Mouse (Mus musculus) midbrain, embryonic 13.5 days (tissue): ENCODE data around the gene Krtap11-1. TPM values are rescaled to one million over a fixed set of nuclear protein-coding genes. Genes with fewer than 3 reads are reported as not detected.

ENCODE experiments used
- ATAC-seq: fragments of 200-750 bp; cut with Nextera tagmentation; 2 replicates; pipeline ENCODE4 v1.8.0; 2017; ENCODE audit warnings: mild to moderate bottlenecking, moderate TSS enrichment, moderate library complexity
- H3K27ac ChIP-seq: fragments of 300-500 bp; sonication (generic); 2 replicates; pipeline ENCODE4 v1.5.1; 2015; ENCODE audit warnings: inconsistent platforms, mild to moderate bottlenecking, moderate library complexity
- H3K27me3 ChIP-seq: fragments of 300-500 bp; sonication (generic); 2 replicates; pipeline ENCODE4 v1.6.1; 2015; ENCODE audit warnings: mild to moderate bottlenecking, inconsistent platforms
- H3K36me3 ChIP-seq: fragments of 300-500 bp; sonication (generic); 2 replicates; pipeline ENCODE4 v1.6.1; 2015; ENCODE audit warnings: mild to moderate bottlenecking, inconsistent platforms
- H3K4me1 ChIP-seq: fragments of 300-500 bp; sonication (generic); replicated peaks from 2 replicates; pipeline ENCODE4 v1.6.1; 2015; ENCODE audit warnings: inconsistent platforms
- H3K4me2 ChIP-seq: fragments of 300-500 bp; sonication (generic); replicated peaks from 2 replicates; pipeline ENCODE4 v1.6.1; 2015; ENCODE audit warnings: moderate library complexity, mild to moderate bottlenecking, inconsistent platforms
- H3K4me3 ChIP-seq: fragments of 300-500 bp; sonication (generic); replicated peaks from 2 replicates; pipeline ENCODE4 v1.5.1; 2015; ENCODE audit warnings: mild to moderate bottlenecking, inconsistent platforms
- H3K9ac ChIP-seq: fragments of 300-500 bp; sonication (generic); replicated peaks from 2 replicates; pipeline ENCODE4 v1.6.1; 2015; ENCODE audit warnings: mild to moderate bottlenecking, inconsistent platforms
- H3K9me3 ChIP-seq: fragments of 300-500 bp; sonication (generic); 2 replicates; pipeline ENCODE4 v1.6.1; 2016; ENCODE audit warnings: mild to moderate bottlenecking, inconsistent platforms
- WGBS: fragments of 180-500 bp; shearing (Covaris S2); methylation state at CpG from one replicate; pipeline ENCODE4 v1.1.7; 2015; 5-methylcytosine and 5-hydroxymethylcytosine counted together
- polyA plus RNA-seq: library from polyadenylated mRNA; unstranded; fragments of >200 nt; fragmentation: Nextera tagmentation; extraction: Ambion mirVana; gene quantifications from 2 replicates; pipeline ENCODE4 v1.2.1, GENCODE M21; 2015

Gene Krtap11-1
- polyA plus RNA-seq, result not detected in 2 replicates

DNA sequence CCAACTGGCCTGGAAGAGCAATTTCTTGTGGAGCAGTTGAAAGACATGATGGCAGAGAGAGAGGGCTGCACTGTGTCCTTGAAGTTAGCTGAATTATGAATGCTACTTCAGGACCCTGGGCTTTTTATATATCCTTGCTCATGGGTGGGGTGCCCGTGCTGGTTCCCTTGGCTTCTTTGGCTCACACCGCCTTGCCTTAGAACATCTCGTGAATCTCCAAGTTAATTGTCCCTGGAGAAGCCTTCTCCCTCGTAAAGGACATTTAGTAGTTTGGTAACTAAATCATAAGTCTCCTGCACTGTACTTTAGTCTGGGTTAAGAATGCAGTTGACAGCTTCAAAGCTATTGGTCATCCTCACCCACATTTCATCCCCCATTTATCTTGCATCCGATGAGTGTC lies at the start of gene Krtap11-1:
Gene Krtap11-1, minus strand, starts transcription at position 101 of the 400 bp plus-strand sequence.
- H3K9me3 ChIP-seq, result no peaks in the 10 kb centered on the region
- no peak within 1 kb of the TSS for H3K4me2 ChIP-seq
- no peaks in the 10 kb centered on the region for H3K4me1 ChIP-seq
- H3K4me3 ChIP-seq, result no peak within 1 kb of the TSS
- no peak within 1 kb of the TSS for H3K9ac ChIP-seq
- no peak within 1 kb of the TSS for H3K27ac ChIP-seq
- no peaks in the 10 kb centered on the region for H3K36me3 ChIP-seq
- ATAC-seq, result no peak
- H3K27me3 ChIP-seq, result no peaks in the 10 kb centered on the region
- WGBS, result 98% methylated on average over 5 of the region's 5 CpGs

DNA sequence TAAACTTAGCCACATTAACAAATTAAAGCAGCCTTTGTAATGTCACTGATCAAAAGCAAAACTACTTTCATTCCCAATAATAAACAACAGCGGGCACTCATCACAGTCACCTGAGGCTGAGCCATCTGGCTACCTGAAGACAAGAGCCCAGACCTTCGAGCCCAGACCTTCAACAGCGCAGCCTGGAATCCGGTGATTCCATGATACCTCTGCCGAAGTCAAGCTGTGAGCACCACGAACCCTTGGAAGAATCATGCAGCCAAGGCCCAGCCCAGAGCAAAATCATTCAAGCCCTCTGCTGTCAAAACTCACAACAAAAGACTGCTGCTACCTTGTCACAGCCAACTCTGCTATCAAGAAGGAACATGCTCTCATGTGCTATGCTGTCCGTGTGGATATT lies 47.2 kb upstream of the Krtap11-1 start:
- WGBS, result 90% methylated on average over 7 of the region's 7 CpGs
- Histone ChIP-seq H3K27ac (no peak overlapping the region), H3K36me3 (no peaks in the 10 kb centered on the region), H3K4me1 (no peaks in the 10 kb centered on the region), H3K4me2 (no peak overlapping the region), H3K4me3 (no peak overlapping the region), H3K9me3 (no peaks in the 10 kb centered on the region), H3K9ac (no peak overlapping the region), H3K27me3 (no peaks in the 10 kb centered on the region)
- ATAC-seq, result no peak

DNA sequence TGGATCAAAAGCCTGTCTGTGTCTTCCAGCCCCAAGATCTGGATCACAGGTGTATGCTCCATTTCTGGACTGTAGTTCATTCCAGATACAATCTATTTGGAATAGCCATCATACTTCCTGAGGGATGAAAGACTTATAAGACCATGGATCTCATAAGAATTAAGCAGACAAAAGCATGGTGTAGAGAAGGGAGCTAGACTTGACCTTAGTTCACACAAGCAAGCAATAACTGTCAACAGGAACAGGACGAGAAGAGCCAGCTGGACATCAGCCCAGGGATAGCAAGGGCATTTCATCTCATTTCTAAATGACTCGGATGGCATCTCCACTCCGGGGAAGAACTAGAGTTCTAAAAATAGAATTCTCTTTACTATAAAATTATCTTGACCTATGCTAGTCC lies 46.3 kb upstream of the Krtap11-1 start:
- no peak for ATAC-seq
- H3K27me3 ChIP-seq, result no peaks in the 10 kb centered on the region

DNA sequence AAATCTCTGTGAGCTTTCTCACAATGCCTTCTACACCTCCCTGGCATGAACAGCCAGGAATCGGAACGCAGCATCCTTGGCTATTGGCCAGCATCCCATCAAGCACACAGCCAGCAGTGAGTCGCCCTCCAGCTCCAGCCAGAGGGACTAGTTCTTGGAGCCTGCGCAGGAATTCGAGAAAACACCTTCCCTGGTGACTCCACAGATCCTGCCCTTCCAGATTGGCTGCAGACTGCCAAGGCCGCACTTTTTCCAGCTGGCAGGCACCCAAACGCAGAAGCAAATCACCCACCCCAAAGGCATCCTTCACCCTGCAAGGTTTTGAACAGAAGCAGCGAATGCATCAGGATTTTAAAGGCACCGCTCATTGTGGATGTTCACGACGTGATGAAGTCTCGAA lies 42.7 kb upstream of the Krtap11-1 start:
- no peak for ATAC-seq
- Histone ChIP-seq H3K4me2 (no peak overlapping the region), H3K27ac (no peak overlapping the region), H3K9me3 (no peaks in the 10 kb centered on the region), H3K4me3 (no peak overlapping the region), H3K4me1 (no peaks in the 10 kb centered on the region), H3K27me3 (no peaks in the 10 kb centered on the region), H3K9ac (no peak overlapping the region), H3K36me3 (no peaks in the 10 kb centered on the region)
- 88% methylated on average over 12 of the region's 12 CpGs for WGBS

More for the DNA sequence above, 46.3 kb upstream of the Krtap11-1 start:
- H3K4me3 ChIP-seq, result no peak overlapping the region
- no peak overlapping the region for H3K4me2 ChIP-seq
- no peak overlapping the region for H3K27ac ChIP-seq
- H3K9me3 ChIP-seq, result no peaks in the 10 kb centered on the region
- 82% methylated on average over 3 of the region's 3 CpGs for WGBS
- no peaks in the 10 kb centered on the region for H3K4me1 ChIP-seq
- H3K9ac ChIP-seq, result no peak overlapping the region
- no peaks in the 10 kb centered on the region for H3K36me3 ChIP-seq

DNA sequence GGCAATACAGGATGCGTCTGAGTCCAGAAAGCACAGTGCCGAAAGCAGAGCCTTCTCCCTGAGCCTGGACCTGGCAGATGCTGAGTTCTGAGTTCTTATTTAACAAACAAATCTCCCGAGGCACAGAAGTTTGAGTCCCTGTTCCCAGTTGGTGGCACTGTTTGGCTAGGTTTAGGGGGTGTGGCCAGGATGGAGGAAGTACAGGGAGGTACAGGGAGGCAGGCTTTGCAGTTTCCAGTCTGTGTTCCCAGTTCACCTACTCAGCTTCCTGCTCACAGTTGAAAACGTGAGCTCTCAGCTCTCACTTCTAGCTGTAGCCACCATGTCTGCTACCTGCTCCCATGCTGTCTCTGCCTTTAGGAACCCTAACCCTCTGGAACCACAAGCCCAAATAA lies 37.8 kb upstream of the Krtap11-1 start:
- H3K4me2 ChIP-seq, result no peak overlapping the region
- H3K27ac ChIP-seq, result no peak overlapping the region
- no peak overlapping the region for H3K9ac ChIP-seq
- H3K36me3 ChIP-seq, result no peaks in the 10 kb centered on the region
- no peak for ATAC-seq
- H3K9me3 ChIP-seq, result no peaks in the 10 kb centered on the region
- no peaks in the 10 kb centered on the region for H3K4me1 ChIP-seq
- no peak overlapping the region for H3K4me3 ChIP-seq
- H3K27me3 ChIP-seq, result no peaks in the 10 kb centered on the region
- 77% methylated on average over 4 of the region's 4 CpGs for WGBS

DNA sequence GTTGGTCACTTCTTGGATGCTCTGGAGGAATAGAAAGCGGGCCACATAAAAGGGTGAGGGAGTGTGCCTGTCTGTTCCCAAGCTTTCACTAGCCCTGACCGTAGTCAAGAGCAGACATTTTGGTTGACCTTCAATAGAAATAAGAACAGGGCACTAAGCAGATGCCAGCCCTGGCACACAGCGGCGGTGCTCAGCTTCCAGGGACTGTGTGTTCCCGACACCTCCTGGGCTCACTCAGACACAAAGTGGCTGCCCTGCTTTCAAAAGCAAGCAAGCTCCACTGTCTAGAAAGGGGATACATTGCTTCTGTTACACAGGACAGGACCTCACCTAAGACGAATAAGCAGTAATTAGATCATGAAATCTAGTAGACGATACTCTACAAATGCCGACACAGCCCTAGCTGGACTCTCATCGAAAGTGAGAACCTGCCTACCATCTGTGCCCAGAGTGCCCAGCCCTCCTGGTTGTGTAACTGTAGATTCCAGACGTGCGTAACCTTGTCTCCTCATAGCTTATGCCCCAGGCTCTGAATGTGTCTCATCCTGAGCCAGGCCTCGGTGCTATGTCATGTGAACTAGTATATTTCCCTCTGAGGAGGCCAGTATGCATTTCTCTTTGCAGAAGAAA lies 37.3 kb upstream of the Krtap11-1 start:
- H3K4me1 ChIP-seq, result no peaks in the 10 kb centered on the region
- no peaks in the 10 kb centered on the region for H3K36me3 ChIP-seq
- ATAC-seq, result no peak
- H3K27ac ChIP-seq, result no peak overlapping the region
- H3K9ac ChIP-seq, result no peak overlapping the region
- H3K4me2 ChIP-seq, result no peak overlapping the region
- no peaks in the 10 kb centered on the region for H3K9me3 ChIP-seq
- H3K27me3 ChIP-seq, result no peaks in the 10 kb centered on the region
- WGBS, result 95% methylated on average over 12 of the region's 12 CpGs
- no peak overlapping the region for H3K4me3 ChIP-seq

DNA sequence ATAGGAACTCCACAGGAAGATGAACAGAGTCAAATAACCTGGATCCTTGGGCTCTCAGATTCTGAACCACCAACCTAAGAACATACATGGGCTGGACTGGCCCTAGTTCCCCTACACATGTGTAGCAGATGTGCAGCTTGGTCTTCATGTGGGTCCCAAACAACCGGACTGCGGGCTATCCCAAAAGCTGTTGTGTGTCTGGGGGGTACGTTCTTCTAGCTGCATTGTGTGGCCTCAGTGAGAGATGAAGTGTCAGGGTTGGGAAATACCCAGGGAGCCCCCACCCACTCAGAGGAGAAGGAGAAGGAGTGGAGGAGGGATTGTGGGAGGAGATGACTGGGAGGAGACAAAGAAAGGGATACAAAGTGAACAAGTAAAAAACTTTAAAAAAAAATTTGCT lies 36.0 kb upstream of the Krtap11-1 start:
- H3K4me3 ChIP-seq, result no peak overlapping the region
- WGBS, result 92% methylated on average over 3 of the region's 3 CpGs
- no peak overlapping the region for H3K4me2 ChIP-seq
- H3K27me3 ChIP-seq, result no peaks in the 10 kb centered on the region
- no peak overlapping the region for H3K27ac ChIP-seq
- ATAC-seq, result no peak
- H3K9me3 ChIP-seq, result no peaks in the 10 kb centered on the region
- no peaks in the 10 kb centered on the region for H3K36me3 ChIP-seq
- H3K9ac ChIP-seq, result no peak overlapping the region
- no peaks in the 10 kb centered on the region for H3K4me1 ChIP-seq

DNA sequence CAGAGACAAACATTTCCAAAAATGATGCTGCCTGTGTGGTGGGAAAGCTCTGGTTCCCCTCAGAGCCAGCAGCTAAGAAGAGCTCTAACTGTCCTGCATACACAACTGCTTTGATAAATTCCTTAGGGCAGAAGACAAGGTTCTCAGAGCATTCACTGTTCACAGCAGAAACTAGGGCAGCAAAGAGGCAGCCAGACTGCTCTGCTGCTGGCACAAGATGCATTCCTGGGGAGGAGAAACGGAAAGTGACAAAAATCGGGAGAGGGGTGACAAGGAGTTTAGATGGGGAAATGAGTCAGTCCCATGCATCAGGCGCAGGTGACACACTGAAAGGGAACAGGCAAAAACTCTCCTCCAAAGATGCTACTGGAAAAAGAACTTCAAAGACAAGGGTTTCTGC lies 16.2 kb upstream of the Krtap11-1 start:
- no peak overlapping the region for H3K9ac ChIP-seq
- H3K27me3 ChIP-seq, result no peaks in the 10 kb centered on the region
- H3K36me3 ChIP-seq, result no peaks in the 10 kb centered on the region
- peaks cover 5% of the 10 kb centered on the region; the same call in 1 of the 2 replicates for H3K4me1 ChIP-seq
- 0 out of 2 replicates have a peak, but pooled peaks cover 3% of the 10 kb centered on the region for H3K9me3 ChIP-seq
- 78% methylated on average over 3 of the region's 3 CpGs for WGBS
- no peak overlapping the region for H3K4me2 ChIP-seq
- H3K4me3 ChIP-seq, result no peak overlapping the region
- ATAC-seq, result no peak
- no peak overlapping the region for H3K27ac ChIP-seq

DNA sequence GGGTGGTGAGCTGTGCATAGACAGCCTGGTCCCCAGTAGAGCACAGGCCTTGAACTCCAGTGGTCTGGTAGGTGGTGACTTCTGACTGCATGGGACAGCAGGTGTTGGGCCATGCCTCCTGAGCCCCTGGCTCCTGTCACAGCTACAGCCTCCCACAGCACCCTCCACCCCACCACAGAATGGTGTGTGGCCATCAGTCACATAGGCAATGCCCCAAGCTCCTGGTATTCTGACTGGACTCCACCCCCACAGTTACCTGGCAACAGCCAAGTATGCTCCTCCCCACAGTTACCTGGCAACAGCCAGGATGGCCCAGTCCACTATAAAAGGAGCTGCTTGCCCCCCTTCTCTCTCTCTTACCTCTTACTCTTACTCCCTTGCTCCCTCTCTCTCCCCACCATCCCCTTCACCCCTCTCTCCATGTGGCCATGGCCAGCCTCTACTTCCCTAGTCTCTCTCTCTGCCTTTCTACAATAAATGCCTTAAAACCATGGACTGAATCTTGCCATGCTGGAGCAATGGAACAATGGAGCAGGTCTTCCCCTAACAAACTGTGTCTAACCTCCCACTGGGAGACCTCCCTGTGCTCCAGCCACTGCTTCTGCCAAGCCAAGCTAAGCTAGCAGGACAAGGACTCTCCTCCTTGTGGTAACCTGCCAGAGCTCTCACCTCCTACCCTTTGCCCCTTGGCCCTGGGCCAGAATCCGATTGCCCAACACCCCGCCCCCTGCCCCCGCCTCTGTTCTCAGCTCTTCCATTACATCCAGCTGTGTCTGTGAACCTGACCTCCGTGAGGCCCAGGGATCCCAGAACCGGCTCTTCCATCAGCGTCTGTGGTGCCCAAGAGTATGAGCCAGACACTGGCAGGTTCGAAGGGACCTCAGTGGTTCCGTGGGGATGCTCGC lies 14.9 kb upstream of the Krtap11-1 start:
- Histone ChIP-seq H3K4me2 (no peak overlapping the region), H3K27me3 (no peaks in the 10 kb centered on the region), H3K9ac (no peak overlapping the region), H3K36me3 (no peaks in the 10 kb centered on the region), H3K4me3 (no peak overlapping the region), H3K27ac (no peak overlapping the region), H3K4me1 (peaks cover 5% of the 10 kb centered on the region; the same call in 1 of the 2 replicates), H3K9me3 (no peaks in the 10 kb centered on the region)
- peak; percentile 50 for ATAC-seq
- 70% methylated on average over 9 of the region's 9 CpGs for WGBS

DNA sequence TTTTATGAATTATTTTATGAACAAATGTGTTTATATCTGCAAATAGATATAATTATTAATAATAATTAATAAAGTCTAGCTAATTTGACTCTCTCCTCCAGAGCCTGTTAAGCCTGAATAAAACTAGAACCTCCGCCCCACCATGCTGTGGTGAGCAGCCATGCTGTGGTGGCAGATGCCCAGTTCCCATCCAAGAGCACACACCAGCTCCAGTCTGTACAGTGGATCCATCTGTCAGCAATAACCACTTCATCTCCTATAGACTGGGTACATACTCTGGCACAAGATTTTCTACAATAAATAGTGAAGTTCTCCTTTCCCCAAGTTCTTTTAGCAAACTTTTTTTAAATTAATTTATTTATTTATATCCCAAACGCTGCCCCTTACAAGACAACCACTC lies 10.7 kb upstream of the Krtap11-1 start:
- no peak overlapping the region for H3K9ac ChIP-seq
- peaks cover 5% of the 10 kb centered on the region; the same call in 1 of the 2 replicates for H3K4me1 ChIP-seq
- WGBS, result 93% methylated on average over 2 of the region's 2 CpGs
- no peaks in the 10 kb centered on the region for H3K36me3 ChIP-seq
- H3K4me2 ChIP-seq, result no peak overlapping the region
- no peak overlapping the region for H3K4me3 ChIP-seq
- H3K27me3 ChIP-seq, result no peaks in the 10 kb centered on the region
- no peaks in the 10 kb centered on the region for H3K9me3 ChIP-seq
- no peak overlapping the region for H3K27ac ChIP-seq
- ATAC-seq, result no peak

DNA sequence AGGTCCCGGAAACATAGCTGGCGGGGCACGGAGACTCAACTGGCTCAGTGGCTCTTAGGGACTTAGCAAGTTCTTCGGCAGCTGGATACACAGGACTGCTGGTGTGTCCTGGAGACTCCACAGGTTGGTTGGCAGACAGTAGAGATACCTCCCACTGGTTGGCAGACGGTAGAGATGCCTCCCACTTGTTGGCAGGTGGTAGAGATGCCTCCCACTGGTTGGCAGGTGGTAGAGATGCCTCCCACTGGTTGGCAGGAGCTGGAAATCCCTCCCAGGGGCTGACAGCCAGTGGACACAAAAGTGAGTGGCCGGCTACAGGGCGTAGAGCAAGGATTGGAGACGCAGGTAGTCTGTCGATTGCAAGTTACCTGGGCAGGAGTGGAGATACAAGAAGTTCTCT lies 467 bp downstream of the Krtap11-1 start:
- Histone ChIP-seq H3K4me2 (no peak overlapping the region), H3K36me3 (no peaks in the 10 kb centered on the region), H3K27me3 (no peaks in the 10 kb centered on the region), H3K27ac (no peak overlapping the region), H3K4me3 (no peak overlapping the region), H3K9me3 (no peaks in the 10 kb centered on the region), H3K9ac (no peak overlapping the region), H3K4me1 (no peaks in the 10 kb centered on the region)
- ATAC-seq, result no peak
- WGBS, result 93% methylated on average over 9 of the region's 9 CpGs

DNA sequence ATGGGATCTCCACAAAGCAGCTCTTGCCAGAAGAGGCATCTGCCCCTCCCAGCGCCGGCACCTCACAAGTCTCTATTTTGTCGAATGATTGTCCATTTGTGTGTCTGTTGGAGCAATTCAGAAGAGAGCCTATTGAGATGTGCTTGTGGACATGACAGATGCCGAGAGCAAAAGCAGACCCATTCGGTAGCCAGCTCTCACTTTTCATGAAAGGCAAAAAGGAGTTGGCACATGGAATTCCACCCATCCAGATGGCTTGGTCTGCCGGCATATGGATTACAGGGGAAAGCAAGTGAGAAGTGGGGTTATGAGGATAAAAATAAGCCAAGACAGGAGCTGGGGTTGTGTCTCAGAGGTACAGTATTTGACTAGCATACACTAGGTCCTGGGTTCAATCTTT lies 1.8 kb downstream of the Krtap11-1 start:
- no peaks in the 10 kb centered on the region for H3K4me1 ChIP-seq
- H3K9me3 ChIP-seq, result no peaks in the 10 kb centered on the region
- H3K9ac ChIP-seq, result no peak overlapping the region
- 76% methylated on average over 6 of the region's 6 CpGs for WGBS
- no peak overlapping the region for H3K4me3 ChIP-seq
- no peak for ATAC-seq
- H3K4me2 ChIP-seq, result no peak overlapping the region
- no peaks in the 10 kb centered on the region for H3K27me3 ChIP-seq
- H3K27ac ChIP-seq, result no peak overlapping the region
- no peaks in the 10 kb centered on the region for H3K36me3 ChIP-seq
